Mouse (Mus musculus) gastrocnemius, postnatal 25 days (tissue): ENCODE measurements around the gene Zfp607a. TPM values are rescaled to one million over a fixed set of nuclear protein-coding genes. Genes with fewer than 3 reads are reported as not detected.

Experiments
- total RNA-seq, 2 experiments: library from RNA; stranded (reverse); gene quantifications; 1 replicate in 1 of 2; 2 replicates in 1 of 2; pipeline ENCODE4 v1.2.3; 2021

Zfp607a gene
- total RNA-seq, 2 experiments from 2014 or later, result 1.9 to 2.0 TPM

Other genes starting within 250 kb of the Zfp607a start
- gene Ttc9b, start 203.6 kb upstream of the Zfp607a start, total RNA-seq, result not detected
- gene Map3k10, start 182.9 kb upstream of the Zfp607a start, total RNA-seq, result 10 to 100 TPM; 27.7 to 28.1 TPM
- gene Zfp607b, start 168.2 kb upstream of the Zfp607a start, total RNA-seq, result under 1 TPM; 0.49 to 0.75 TPM
- gene Zfp60, start 126.1 kb upstream of the Zfp607a start, total RNA-seq, result 1 to 10 TPM; 5.0 to 6.2 TPM
- 1 to 10 TPM; 3.8 to 3.9 TPM for gene Zfp626, start 50.3 kb upstream of the Zfp607a start, total RNA-seq
- gene Zfp59, start 18.9 kb upstream of the Zfp607a start, total RNA-seq, result 1 to 10 TPM; 1.6 to 1.7 TPM
- 1 to 10 TPM; 3.2 to 5.4 TPM for gene Zfp974, start 71.9 kb downstream of the Zfp607a start, total RNA-seq
- gene Zfp780b, start 121.6 kb downstream of the Zfp607a start, total RNA-seq, result 1 to 10 TPM; 6.3 to 7.2 TPM
- gene Zfp850, start 156.6 kb downstream of the Zfp607a start, total RNA-seq, result under 1 TPM; 0.38 to 0.46 TPM
- gene Psmc4, start 192.6 kb downstream of the Zfp607a start, total RNA-seq, result 100 to 1,000 TPM in 1 of 2 experiments, 10 to 100 TPM in 1; 99.0 to 104 TPM
- gene Fcgbp, start 213.7 kb downstream of the Zfp607a start, total RNA-seq, result not detected